Mouse (Mus musculus) limb, embryonic 14.5 days (tissue): ENCODE measurements around the gene Fstl3. TPM values are rescaled to one million over a fixed set of nuclear protein-coding genes. Genes with fewer than 3 reads are reported as not detected.

Experiments
- ATAC-seq: fragments of 200-750 bp; cut with Nextera tagmentation; 2 replicates; pipeline ENCODE4 v1.8.0; 2017; ENCODE audit warnings: low read depth, moderate number of reproducible peaks, moderate TSS enrichment; ENCODE audit not compliant: low FRiP score
- DNase-seq: peaks from one replicate; pipeline ENCODE4 v3.0.0-alpha.2; 2015; ENCODE audit warnings: low spot score
- H3K27ac ChIP-seq: fragments of 300-500 bp; sonication (generic); replicated peaks from 2 replicates; pipeline ENCODE4 v1.5.1; 2014; ENCODE audit warnings: low read depth, mild to moderate bottlenecking, low read length, moderate library complexity, mixed read lengths
- H3K27me3 ChIP-seq: fragments of 300-500 bp; sonication (generic); 2 replicates; pipeline ENCODE4 v1.6.1; 2014; ENCODE audit warnings: low read length, mixed read lengths; ENCODE audit not compliant: control insufficient read depth, insufficient read depth
- H3K36me3 ChIP-seq: fragments of 300-500 bp; sonication (generic); 2 replicates; pipeline ENCODE4 v1.6.1; 2014; ENCODE audit warnings: mild to moderate bottlenecking, low read length, moderate library complexity, mixed read lengths; ENCODE audit not compliant: control insufficient read depth, insufficient read depth
- H3K4me1 ChIP-seq: fragments of 300-500 bp; sonication (generic); 2 replicates; pipeline ENCODE4 v1.6.1; 2014; ENCODE audit warnings: antibody characterized with exemption, low read length, mixed read lengths; ENCODE audit not compliant: control insufficient read depth, insufficient read depth
- H3K4me2 ChIP-seq: fragments of 300-500 bp; sonication (generic); replicated peaks from 2 replicates; pipeline ENCODE4 v1.6.1; 2014; ENCODE audit warnings: low read depth, mild to moderate bottlenecking, low read length, moderate library complexity; ENCODE audit not compliant: severe bottlenecking
- H3K4me3 ChIP-seq: fragments of 300-500 bp; sonication (generic); replicated peaks from 2 replicates; pipeline ENCODE4 v1.5.1; 2014; ENCODE audit warnings: low read length
- H3K9ac ChIP-seq: fragments of 300-500 bp; sonication (generic); 2 replicates; pipeline ENCODE4 v1.6.1; 2014; ENCODE audit warnings: mild to moderate bottlenecking, low read depth, low read length, moderate library complexity; ENCODE audit not compliant: severe bottlenecking
- H3K9me3 ChIP-seq: fragments of 300-500 bp; sonication (generic); 2 replicates; pipeline ENCODE4 v1.6.1; 2016; ENCODE audit warnings: low read length; ENCODE audit not compliant: control insufficient read depth
- POLR2A ChIP-seq: fragments of 200-500 bp; IDR thresholded peaks from 2 replicates; pipeline ENCODE4 v1.8.0; 2012; ENCODE audit warnings: inconsistent platforms, mild to moderate bottlenecking, moderate library complexity, borderline replicate concordance; ENCODE audit not compliant: insufficient read depth, insufficient read length; ENCODE audit errors: extremely low read depth
- WGBS: fragments of 180-500 bp; shearing (Covaris S2); extraction: QIAGEN DNeasy Blood & Tissue Kit; methylation state at CpG from one replicate; pipeline ENCODE4 v1.1.7; 2014; 5-methylcytosine and 5-hydroxymethylcytosine counted together
- polyA plus RNA-seq, 2 experiments: library from polyadenylated mRNA; depleted of rRNA in 1 of 2; stranded (reverse) in 1 of 2; unstranded in 1 of 2; fragments of >200 nt; fragmentation: Nextera tagmentation in 1 of 2; extraction: Ambion mirVana in 1 of 2; gene quantifications; 2 replicates each; pipeline versions ENCODE4 v1.2.1 to v1.2.3; 2012 to 2014

Gene Fstl3
- polyA plus RNA-seq, 2 experiments: 9.0 to 11.6 TPM

GRCm38 (mm10) chr10:79781956-79782355 is 4.9 kb downstream of the Fstl3 start:
- TF ChIP-seq POLR2A: no peak
- Histone ChIP-seq H3K4me2 (no peak overlapping the region), H3K4me3 (no peak overlapping the region)

DNA sequence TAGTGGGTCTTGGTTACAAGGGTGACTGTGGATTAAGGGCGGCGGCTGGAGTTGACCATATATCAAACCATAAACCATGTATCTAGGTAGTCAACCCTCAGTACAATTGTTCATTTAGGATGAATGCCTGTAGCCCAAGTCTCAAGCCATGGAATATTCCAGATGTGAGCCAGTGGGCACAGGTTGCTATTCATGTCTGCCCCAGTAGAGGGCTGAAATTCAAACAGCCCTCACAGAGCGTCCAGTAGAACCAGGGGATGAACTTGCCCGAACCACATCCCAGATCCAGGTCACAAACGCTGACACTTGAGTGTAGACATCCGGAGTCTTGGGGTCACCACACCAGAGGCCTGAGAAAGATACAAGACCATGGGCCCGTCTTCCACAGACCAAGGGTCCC is 6.0 kb downstream of the Fstl3 start:
- no peak for DNase-seq
- WGBS: 61% methylated on average over 7 of the region's 7 CpGs
- H3K27ac ChIP-seq: no peak overlapping the region
- peaks cover 9% of the 10 kb centered on the region; the same call in 1 of the 2 replicates for H3K4me1 ChIP-seq
- no peak overlapping the region for H3K4me2 ChIP-seq
- no peaks in the 10 kb centered on the region for H3K9me3 ChIP-seq
- no peak for TF ChIP-seq POLR2A
- no peak for ATAC-seq
- H3K4me3 ChIP-seq: no peak overlapping the region
- H3K9ac ChIP-seq: no peak overlapping the region
- no peaks in the 10 kb centered on the region for H3K27me3 ChIP-seq
- no peaks in the 10 kb centered on the region for H3K36me3 ChIP-seq

More at GRCm38 (mm10) chr10:79781956-79782355, 4.9 kb downstream of the Fstl3 start:
- DNase-seq (no peak), ATAC-seq (no peak)
- H3K9ac ChIP-seq: no peak overlapping the region
- WGBS: 46% methylated on average over 5 of the region's 5 CpGs
- H3K36me3 ChIP-seq: no peaks in the 10 kb centered on the region
- H3K27ac ChIP-seq: no peak overlapping the region
- no peaks in the 10 kb centered on the region for H3K27me3 ChIP-seq
- peaks cover 19% of the 10 kb centered on the region for H3K4me1 ChIP-seq
- H3K9me3 ChIP-seq: no peaks in the 10 kb centered on the region

DNA sequence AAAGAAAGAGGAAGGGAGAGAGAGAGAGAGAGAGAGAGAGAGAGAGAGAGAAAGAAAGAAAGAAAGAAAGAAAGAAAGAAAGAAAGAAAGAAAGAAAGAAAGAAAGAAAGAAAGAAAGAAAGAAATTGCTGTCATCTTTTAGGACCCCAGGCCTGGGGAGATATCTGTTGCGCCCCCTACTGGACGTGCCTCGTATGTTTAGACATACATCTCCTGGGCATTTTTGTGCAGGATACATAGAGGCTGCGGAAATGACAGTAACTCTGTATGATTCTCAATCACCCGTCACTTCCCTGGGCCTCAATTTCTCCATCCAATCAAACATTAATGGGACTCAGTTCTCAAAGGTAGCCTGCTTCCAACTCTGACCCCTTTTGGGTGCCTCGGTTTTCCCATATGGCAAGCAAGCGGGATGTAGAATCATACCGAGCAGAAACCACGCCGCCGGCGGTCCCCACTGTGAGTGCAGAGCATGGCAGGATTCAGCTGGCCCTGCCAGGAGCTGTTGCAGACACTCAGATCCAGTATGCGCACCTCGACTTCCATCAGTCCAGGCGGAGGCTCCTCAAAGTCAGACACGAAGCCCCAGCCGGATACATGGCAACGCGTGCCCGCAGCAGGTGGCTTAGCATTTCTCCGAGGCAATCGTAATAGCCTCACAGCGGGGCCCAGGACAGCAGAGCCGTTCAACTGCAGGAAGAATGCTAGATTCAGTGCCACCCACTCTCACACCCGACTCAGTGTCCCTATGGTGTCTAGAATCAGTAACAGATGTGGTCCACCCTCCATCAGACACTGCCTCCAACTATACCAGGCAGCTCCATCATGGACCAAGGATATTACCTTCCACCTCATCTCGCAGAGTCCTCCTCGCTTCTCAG is 7.1 kb downstream of the Fstl3 start:
- Histone ChIP-seq H3K36me3 (no peaks in the 10 kb centered on the region), H3K4me2 (no peak overlapping the region), H3K4me1 (0 out of 2 replicates have a peak, but pooled peaks cover 7% of the 10 kb centered on the region), H3K9me3 (no peaks in the 10 kb centered on the region), H3K9ac (no peak overlapping the region), H3K27me3 (no peaks in the 10 kb centered on the region), H3K27ac (no peak overlapping the region), H3K4me3 (no peak overlapping the region)
- DNase-seq (peak; percentile 49), ATAC-seq (no peak)
- WGBS: 36% methylated on average over 27 of the region's 27 CpGs
- no peak for TF ChIP-seq POLR2A

DNA sequence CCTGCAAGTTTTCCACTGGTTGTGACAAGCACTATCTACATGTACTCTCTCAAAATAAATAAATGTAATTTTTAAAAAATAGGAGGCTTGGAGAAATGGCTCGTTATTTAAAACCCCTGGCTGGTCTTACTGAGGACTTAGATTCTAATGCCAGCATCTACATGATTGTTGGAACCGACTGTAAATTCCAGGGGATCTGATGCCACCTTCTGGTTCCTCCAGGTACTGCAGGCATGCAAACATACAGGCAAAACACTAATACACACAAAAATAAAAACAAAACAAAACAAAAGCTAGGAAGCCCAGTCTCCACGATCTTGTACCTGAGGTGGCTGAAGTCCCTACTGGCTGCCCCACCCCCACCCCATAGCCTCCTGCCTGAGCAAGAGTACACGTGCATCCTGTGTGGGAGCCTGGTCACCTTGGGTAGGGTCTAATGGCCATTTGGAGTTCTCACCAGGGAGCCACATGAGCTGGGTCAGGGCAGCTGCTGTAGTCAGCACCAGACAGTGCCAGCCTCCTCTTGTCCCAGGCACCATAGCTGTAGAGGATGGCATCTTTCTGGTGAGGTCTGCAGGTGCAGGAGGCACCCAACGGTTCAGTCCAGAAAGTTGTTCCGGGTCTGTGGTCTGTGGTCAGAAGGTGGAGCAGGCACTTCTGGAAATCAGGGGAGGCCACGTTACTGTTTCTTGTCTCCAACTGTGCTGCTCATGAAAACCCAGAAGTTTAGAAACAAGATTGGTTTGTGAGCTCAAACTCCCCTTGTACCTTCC is 11.5 kb downstream of the Fstl3 start:
- H3K27ac ChIP-seq: no peak overlapping the region
- DNase-seq (peak; percentile 77), ATAC-seq (no peak)
- H3K9ac ChIP-seq: no peak overlapping the region
- no peaks in the 10 kb centered on the region; the same call in 1 of the 2 replicates for H3K4me1 ChIP-seq
- no peaks in the 10 kb centered on the region for H3K36me3 ChIP-seq
- H3K27me3 ChIP-seq: no peaks in the 10 kb centered on the region
- no peaks in the 10 kb centered on the region for H3K9me3 ChIP-seq
- no peak overlapping the region for H3K4me3 ChIP-seq
- 34% methylated on average over 7 of the region's 7 CpGs for WGBS
- no peak overlapping the region for H3K4me2 ChIP-seq
- TF ChIP-seq POLR2A: no peak

- ATAC-seq (no peak), DNase-seq (no peak)
- Histone ChIP-seq H3K4me1 (peaks cover 3% of the 10 kb centered on the region), H3K27me3 (no peaks in the 10 kb centered on the region), H3K4me2 (no peak overlapping the region), H3K9me3 (no peaks in the 10 kb centered on the region), H3K9ac (no peak overlapping the region), H3K36me3 (no peaks in the 10 kb centered on the region), H3K27ac (no peak overlapping the region), H3K4me3 (no peak overlapping the region)
- no peak for TF ChIP-seq POLR2A
- 51% methylated on average over 2 of the region's 2 CpGs for WGBS
Observed at GRCm38 (mm10) chr10:79789581-79789980, 12.5 kb downstream of the Fstl3 start.
